Mouse (Mus musculus): ENCODE measurements around the gene Cd300lf. TPM values are rescaled to one million over a fixed set of nuclear protein-coding genes. Genes with fewer than 3 reads are reported as not detected.

Cd300lf gene
- polyA plus RNA-seq, 1 experiment = 0.15 TPM

DNA sequence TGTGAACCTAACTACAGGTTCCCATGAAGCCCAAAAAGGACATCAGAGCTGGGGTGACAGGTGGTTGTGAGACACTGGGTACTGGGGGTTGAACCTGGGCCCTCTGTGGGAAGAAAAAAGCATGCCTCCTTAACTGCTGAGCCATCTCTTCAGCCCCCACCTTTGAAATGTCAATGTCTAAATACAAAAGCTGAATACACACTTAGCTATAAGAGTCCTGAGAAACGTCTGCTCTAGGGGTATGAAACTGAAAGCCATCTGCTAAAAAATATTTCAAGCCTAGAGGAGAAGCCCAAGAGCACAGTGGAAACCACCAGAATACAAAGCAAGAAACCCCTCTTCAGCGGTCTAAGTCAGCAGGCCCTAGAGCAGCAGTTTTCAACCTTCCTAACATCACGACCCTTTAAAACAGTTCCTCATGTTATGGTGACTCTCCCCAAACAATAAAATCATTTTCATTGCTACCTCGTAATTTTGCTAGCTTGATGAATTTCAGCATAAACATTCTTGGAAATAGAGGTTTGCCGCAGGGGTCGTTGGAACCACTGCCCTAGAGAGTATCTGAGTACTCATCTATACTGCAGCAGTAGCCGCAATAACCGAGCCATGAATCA lies 1.9 kb downstream of the Cd300lf start:
- no peak for TF ChIP-seq POLR2A (IDR thresholded peaks at IDR 0.05; ENCODE audit: borderline replicate concordance, extremely low read depth, insufficient read depth, insufficient read length, poor library complexity, severe bottlenecking)
- TF ChIP-seq CTCF (IDR thresholded peaks at IDR 0.05; ENCODE audit: borderline replicate concordance, extremely low read depth, insufficient read depth, insufficient read length) = no peak
- DNase-seq (ENCODE audit: low read depth) = no peak

DNA sequence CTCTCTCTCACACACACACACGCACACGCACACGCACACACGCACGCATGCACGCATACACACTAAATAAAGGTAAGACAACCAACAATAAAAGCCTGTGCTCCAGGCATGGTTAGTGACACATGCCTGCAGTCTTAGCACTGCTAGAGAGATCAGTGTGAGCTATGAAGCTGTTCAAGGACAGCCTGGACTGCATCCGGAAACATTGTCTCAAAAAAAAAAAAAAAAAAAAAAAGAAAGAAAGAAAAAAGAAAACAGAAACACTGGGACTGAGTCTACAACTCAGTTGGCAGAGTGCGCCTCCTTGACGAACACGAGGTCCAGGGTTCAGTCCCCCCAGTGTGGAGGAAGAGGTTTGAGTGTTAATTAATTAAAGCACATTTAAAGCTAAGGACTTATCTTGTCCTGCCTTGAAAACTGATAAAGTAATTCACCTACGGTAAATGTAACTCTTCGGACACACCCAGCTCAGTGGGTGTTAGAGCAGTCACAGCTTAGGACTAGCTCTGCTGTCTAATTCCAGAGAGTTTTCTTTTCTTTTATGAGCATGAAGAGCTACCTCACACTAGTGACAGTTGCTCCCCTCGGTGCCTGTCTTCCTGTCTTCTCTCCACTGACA lies 4.2 kb downstream of the Cd300lf start:
- TF ChIP-seq POLR2A (IDR thresholded peaks at IDR 0.05; ENCODE audit: borderline replicate concordance, extremely low read depth, insufficient read depth, insufficient read length, poor library complexity, severe bottlenecking) = no peak
- TF ChIP-seq CTCF (IDR thresholded peaks at IDR 0.05; ENCODE audit: borderline replicate concordance, extremely low read depth, insufficient read depth, insufficient read length) = no peak
- no peak for DNase-seq (ENCODE audit: low read depth)

DNA sequence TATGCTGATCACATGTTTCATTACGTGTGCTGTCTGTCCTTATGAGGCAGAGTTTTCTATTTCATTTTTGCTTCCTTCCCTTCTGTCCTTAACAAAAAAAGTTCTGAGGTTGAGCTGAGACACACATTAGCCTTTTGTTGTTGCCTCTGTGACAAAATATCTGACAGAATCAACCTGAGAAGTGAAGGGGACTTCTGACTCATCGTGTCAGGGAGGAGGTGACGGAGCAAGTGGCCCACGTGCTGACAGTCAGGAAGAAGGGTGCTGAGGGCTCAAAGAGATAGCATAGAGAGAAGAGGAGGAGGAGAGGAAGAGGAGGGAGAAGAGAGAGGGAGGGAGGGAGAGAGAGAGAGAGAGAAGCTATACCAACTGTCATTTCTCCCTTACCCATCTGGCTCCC lies 5.3 kb downstream of the Cd300lf start:
- no peak for DNase-seq (ENCODE audit: low read depth)
- no peak for TF ChIP-seq POLR2A (IDR thresholded peaks at IDR 0.05; ENCODE audit: borderline replicate concordance, extremely low read depth, insufficient read depth, insufficient read length, poor library complexity, severe bottlenecking)
- no peak for TF ChIP-seq CTCF (IDR thresholded peaks at IDR 0.05; ENCODE audit: borderline replicate concordance, extremely low read depth, insufficient read depth, insufficient read length)

DNA sequence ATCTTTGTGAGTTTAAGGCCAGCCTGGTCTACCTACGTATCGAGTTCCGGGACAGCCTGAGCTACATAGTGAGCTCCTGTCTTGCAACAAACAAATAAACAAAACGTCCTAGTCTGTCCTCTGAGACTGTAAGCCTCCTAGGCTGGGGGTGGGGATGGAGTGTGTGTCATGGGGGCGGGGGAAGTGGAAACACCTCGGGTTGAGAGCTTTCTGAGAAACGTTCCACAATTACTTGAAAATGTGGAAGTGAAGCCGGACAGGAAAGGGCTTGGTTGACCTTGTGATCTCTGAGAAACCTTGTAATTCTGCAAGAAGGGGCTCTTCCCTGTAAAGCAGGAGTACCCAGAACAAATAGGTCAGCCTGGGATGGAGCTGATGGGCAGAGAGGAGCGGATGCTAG lies 14.4 kb downstream of the Cd300lf start:
- no peak for DNase-seq (ENCODE audit: low read depth)
- TF ChIP-seq POLR2A (IDR thresholded peaks at IDR 0.05; ENCODE audit: borderline replicate concordance, extremely low read depth, insufficient read depth, insufficient read length, poor library complexity, severe bottlenecking) (no peak), CTCF (IDR thresholded peaks at IDR 0.05; ENCODE audit: borderline replicate concordance, extremely low read depth, insufficient read depth, insufficient read length) (no peak)

DNA sequence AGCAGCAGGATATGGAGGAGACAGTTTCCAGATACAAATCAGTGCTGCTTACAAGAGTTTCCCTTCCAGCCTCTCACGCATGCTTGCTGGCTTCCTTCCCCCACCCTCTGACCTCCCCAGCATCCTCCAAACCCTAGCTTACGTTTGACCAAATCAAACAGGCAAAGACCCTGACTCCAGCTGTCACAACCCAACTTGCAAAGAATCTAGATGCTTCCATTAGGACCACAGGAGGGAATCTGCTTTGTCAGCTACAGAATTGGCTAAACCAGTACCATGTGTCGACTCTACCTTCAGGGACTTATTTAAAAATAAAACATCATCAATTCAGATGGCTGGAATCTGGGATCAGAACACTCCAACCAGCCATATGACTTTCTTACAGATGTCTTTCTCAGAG lies 21.6 kb downstream of the Cd300lf start:
- no peak for DNase-seq (ENCODE audit: low read depth)
- TF ChIP-seq CTCF (IDR thresholded peaks at IDR 0.05; ENCODE audit: borderline replicate concordance, extremely low read depth, insufficient read depth, insufficient read length) = no peak
- TF ChIP-seq POLR2A (IDR thresholded peaks at IDR 0.05; ENCODE audit: borderline replicate concordance, extremely low read depth, insufficient read depth, insufficient read length, poor library complexity, severe bottlenecking) = no peak

DNA sequence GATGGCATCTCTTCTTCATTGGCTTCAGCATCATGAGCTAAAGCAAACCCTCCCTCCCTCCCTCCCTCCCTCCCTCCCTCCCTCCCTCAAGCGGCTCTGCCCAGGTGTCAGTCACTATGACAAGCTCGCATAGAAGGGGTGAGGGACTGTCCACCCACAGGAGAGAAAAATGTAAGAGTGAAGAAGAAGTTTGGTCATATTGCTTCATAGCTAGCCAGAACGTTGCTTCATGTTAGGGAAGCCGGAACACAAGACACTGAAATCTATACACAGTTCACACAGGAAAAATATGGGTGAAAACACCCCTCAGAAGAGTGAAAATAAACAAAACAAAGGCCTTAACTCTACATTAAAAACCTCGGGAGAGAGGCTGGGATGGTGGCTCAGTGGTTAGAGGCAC lies 23.5 kb downstream of the Cd300lf start:
- TF ChIP-seq CTCF (IDR thresholded peaks at IDR 0.05; ENCODE audit: borderline replicate concordance, extremely low read depth, insufficient read depth, insufficient read length) (no peak), POLR2A (IDR thresholded peaks at IDR 0.05; ENCODE audit: borderline replicate concordance, extremely low read depth, insufficient read depth, insufficient read length, poor library complexity, severe bottlenecking) (no peak)

DNA sequence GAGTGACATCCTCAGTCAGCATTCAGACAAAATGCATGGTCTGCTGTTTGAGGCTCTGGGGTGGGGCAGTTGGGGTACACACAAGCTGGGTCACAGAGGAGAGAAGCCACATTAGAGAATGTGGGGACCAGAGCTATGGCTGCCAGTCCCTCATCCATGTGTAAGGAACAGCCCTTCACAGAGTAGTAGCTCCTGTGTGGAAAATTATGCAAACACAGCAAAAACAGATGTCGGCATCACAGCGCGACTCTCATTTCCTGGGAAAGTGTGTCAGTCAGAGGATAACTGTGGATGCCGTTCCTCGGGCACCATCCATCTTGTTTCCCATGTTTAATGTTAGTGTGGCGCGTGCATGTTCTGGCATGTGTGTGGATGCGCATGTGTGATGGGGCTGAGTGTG lies 25.6 kb downstream of the Cd300lf start:
- no peak for DNase-seq (ENCODE audit: low read depth)
- TF ChIP-seq POLR2A (IDR thresholded peaks at IDR 0.05; ENCODE audit: borderline replicate concordance, extremely low read depth, insufficient read depth, insufficient read length, poor library complexity, severe bottlenecking) (no peak), CTCF (IDR thresholded peaks at IDR 0.05; ENCODE audit: borderline replicate concordance, extremely low read depth, insufficient read depth, insufficient read length) (no peak)

More for the DNA sequence above, 23.5 kb downstream of the Cd300lf start:
- DNase-seq (ENCODE audit: low read depth) = no peak

DNA sequence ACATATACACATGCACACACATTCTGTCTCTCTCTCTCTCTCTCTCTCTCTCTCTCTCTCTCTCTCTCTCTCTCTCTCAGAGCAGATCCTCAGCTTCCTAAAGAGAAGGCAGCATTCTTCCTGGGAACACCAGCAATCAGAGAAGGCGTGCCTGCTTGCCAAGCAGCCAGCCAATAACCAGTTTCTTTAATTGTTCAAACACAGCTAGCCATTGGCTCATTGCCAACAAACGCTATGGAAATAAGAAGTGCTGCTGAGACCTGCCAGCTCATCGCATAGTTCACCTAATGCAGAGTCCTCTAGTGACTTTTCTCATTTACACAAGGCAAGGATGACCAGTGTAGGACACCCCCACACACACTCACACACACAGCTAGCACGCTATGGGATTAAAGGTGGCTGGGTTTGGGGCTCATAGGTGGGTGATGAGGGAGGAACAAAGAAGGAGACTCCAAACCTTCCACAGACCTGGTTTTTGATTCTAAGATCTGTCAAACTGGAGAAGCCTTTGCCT lies 26.3 kb downstream of the Cd300lf start:
- DNase-seq (ENCODE audit: low read depth) = peak; percentile 93
- no peak for TF ChIP-seq POLR2A (IDR thresholded peaks at IDR 0.05; ENCODE audit: borderline replicate concordance, extremely low read depth, insufficient read depth, insufficient read length, poor library complexity, severe bottlenecking)
- no peak for TF ChIP-seq CTCF (IDR thresholded peaks at IDR 0.05; ENCODE audit: borderline replicate concordance, extremely low read depth, insufficient read depth, insufficient read length)

DNA sequence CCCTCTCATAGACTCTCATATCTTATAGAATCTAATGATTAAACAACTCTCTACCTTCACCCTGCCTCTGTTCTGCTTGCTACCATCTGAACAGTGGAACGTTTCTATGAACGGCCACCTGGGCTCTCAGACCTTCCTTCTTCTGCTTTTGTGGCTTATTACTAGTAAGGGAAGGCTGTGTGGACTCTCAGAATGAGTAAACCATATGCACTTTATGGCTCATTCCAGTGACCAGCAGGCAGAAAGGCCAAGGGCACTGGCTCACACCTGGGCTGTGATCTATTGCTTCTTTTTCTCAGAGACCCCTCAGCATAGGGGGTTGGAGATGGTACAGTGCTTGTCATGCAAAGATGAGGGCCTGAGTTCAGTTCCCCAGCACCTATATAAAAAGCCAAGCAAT lies 27.2 kb downstream of the Cd300lf start:
- no peak for TF ChIP-seq CTCF (IDR thresholded peaks at IDR 0.05; ENCODE audit: borderline replicate concordance, extremely low read depth, insufficient read depth, insufficient read length)
- TF ChIP-seq POLR2A (IDR thresholded peaks at IDR 0.05; ENCODE audit: borderline replicate concordance, extremely low read depth, insufficient read depth, insufficient read length, poor library complexity, severe bottlenecking) = no peak
- no peak for DNase-seq (ENCODE audit: low read depth)

DNA sequence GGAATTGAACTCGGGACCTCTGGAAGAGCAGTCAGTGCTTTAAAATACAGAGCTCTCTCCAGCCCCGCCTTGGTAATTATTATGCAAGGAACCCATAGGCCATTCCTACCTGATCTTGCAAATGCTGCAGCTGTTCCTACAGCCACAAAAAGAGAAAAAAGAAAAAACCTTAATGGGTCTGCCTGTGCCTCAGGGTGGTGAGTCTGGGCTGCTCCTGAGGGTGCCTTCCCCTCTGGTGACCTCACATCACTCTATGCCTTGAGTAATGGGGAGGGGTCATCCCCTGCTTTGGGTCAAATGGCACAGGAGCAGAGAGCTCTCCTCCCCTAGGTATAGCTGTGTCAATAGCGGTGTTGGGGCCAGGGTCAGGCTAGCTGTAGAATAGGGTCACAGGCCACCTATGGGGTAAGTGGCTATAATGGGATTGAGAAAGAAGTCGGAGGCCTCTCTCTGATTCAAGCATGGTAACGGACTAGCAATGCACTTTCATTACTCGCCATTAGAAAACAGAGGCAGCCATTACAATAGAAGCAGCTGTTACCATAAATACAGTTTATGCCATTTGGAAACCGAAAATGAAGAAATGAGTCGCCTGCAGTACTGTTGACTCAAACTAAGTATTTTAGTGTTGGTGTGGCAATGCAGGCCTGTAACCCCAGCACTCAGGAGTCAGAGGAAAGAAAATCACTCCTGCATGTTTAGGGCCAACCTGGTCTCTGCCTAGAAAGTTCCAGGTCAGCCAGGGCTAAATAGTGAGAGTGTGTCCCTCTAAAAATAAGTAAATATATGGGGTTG lies 28.8 kb downstream of the Cd300lf start:
- no peak for DNase-seq (ENCODE audit: low read depth)
- TF ChIP-seq CTCF (IDR thresholded peaks at IDR 0.05; ENCODE audit: borderline replicate concordance, extremely low read depth, insufficient read depth, insufficient read length) = no peak
- TF ChIP-seq POLR2A (IDR thresholded peaks at IDR 0.05; ENCODE audit: borderline replicate concordance, extremely low read depth, insufficient read depth, insufficient read length, poor library complexity, severe bottlenecking) = no peak

Measured in brain, embryonic 14.5 days (tissue).